ENCODE assay signal across 8 mouse cellular contexts in the genomic region with DNA sequence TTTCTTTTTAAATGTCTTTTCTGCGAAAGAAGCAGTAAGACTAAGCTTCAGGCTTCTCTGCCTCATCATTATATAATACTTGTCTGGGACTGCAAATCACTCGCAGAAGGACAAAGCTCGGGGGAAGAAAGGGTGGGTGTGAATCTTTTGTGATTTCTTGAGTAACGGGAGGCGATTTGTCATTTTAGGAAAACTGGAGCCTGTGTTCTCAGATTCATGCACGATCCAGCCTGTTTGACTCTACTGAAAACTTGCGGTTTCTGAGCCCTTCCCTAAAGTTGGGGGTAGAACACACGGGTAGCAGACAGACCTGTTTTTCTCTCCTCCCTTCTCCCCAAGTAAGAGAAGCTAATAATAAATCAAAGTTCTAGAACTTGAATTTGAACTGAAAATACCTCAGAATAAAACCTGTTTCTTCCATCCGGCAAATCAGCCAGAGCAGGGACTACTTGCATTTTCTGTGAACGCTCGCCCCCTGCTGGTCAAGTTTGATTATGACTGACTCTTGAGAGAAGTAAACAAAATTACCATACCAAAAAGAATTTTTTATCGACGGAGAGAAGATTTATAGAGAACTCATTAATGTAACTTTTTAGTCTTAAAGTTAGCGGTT.
DNase-seq lines count a peak whose midpoint lies in the region; ATAC-seq and TF ChIP-seq lines count a peak whose summit lies in the region.

No protein-coding gene starts in this region.

- peak overlapping the region; percentile 7; the same call in 1 of the 2 replicates for H3K4me3 ChIP-seq in embryonic facial prominence, embryonic 13.5 days
- no peak overlapping the region for H3K4me3 ChIP-seq in heart, embryonic 15.5 days
- H3K4me3 ChIP-seq in layer of hippocampus, adult 2 months: peak overlapping the region; percentile 37
- H3K4me3 ChIP-seq in lung, embryonic 16.5 days (ENCODE audit: low read length): peak overlapping the region; percentile 21

- peak; percentile 48 for DNase-seq in ES-CJ7 (ENCODE audit: low read depth, low spot score)
- peak; percentile 94 for DNase-seq in brain, adult 2 months (ENCODE audit: low read depth, low spot score)
- DNase-seq in layer of hippocampus, adult 2 months (ENCODE audit: low spot score in 2 of 2): peak; percentile 79 to 86
- DNase-seq in retina, embryonic 14.5 days (ENCODE audit: low spot score): peak; percentile 75
- DNase-seq in urinary bladder, adult 18-20 months (ENCODE audit: low spot score in 2 of 2): peak; percentile 14 to 44

- peak overlapping the region; percentile 51 for H3K4me2 ChIP-seq in embryonic facial prominence, embryonic 13.5 days
- H3K4me2 ChIP-seq in heart, embryonic 15.5 days: peak overlapping the region; percentile 18; the same call in 1 of the 2 replicates
- H3K4me2 ChIP-seq in lung, embryonic 16.5 days (ENCODE audit: low read depth, low read length): peak overlapping the region; percentile 41

- peak; percentile 83 for TF ChIP-seq CTCF in layer of hippocampus, adult 2 months (conservative IDR thresholded peaks at IDR 0.05)

- no peaks in the 10 kb centered on the region; the same call in 1 of the 2 replicates for H3K4me1 ChIP-seq in embryonic facial prominence, embryonic 13.5 days
- 0 out of 2 replicates have a peak, but pooled peaks cover 2% of the 10 kb centered on the region for H3K4me1 ChIP-seq in heart, embryonic 15.5 days (replicated peaks)
- H3K4me1 ChIP-seq in lung, embryonic 16.5 days (replicated peaks; ENCODE audit: control insufficient read depth, insufficient read depth, low read length): no peaks in the 10 kb centered on the region

- no peak overlapping the region for H3K9ac ChIP-seq in embryonic facial prominence, embryonic 13.5 days
- no peak overlapping the region for H3K9ac ChIP-seq in heart, embryonic 15.5 days
- H3K9ac ChIP-seq in lung, embryonic 16.5 days (ENCODE audit: low read length): no peak overlapping the region

- ATAC-seq in embryonic facial prominence, embryonic 13.5 days (ENCODE audit: insufficient number of reproducible peaks, insufficient read depth, low FRiP score, low TSS enrichment, low read depth): no peak
- ATAC-seq in heart, embryonic 15.5 days (replicated peaks; ENCODE audit: insufficient number of reproducible peaks, insufficient read depth, low FRiP score, low read depth): no peak
- ATAC-seq in lung, embryonic 16.5 days (ENCODE audit: low read depth): no peak

- no peaks in the 10 kb centered on the region for H3K9me3 ChIP-seq in embryonic facial prominence, embryonic 13.5 days
- H3K9me3 ChIP-seq in heart, embryonic 15.5 days (replicated peaks): no peaks in the 10 kb centered on the region
- no peaks in the 10 kb centered on the region for H3K9me3 ChIP-seq in lung, embryonic 16.5 days (ENCODE audit: control insufficient read depth, low read length)

- H3K27ac ChIP-seq in embryonic facial prominence, embryonic 13.5 days: no peak overlapping the region
- H3K27ac ChIP-seq in heart, embryonic 15.5 days: no peak overlapping the region
- H3K27ac ChIP-seq in layer of hippocampus, adult 2 months: peak overlapping the region; percentile 86
- H3K27ac ChIP-seq in lung, embryonic 16.5 days (ENCODE audit: low read length): no peak overlapping the region

- 24% methylated on average over 14 of the region's 14 CpGs for WGBS in embryonic facial prominence, embryonic 13.5 days
- WGBS in heart, embryonic 15.5 days: 33% methylated on average over 14 of the region's 14 CpGs
- 24% methylated on average over 14 of the region's 14 CpGs for WGBS in lung, embryonic 16.5 days

- no peaks in the 10 kb centered on the region for H3K36me3 ChIP-seq in embryonic facial prominence, embryonic 13.5 days
- no peaks in the 10 kb centered on the region for H3K36me3 ChIP-seq in heart, embryonic 15.5 days
- no peaks in the 10 kb centered on the region for H3K36me3 ChIP-seq in lung, embryonic 16.5 days (ENCODE audit: control insufficient read depth, insufficient read depth, low read length)

- H3K27me3 ChIP-seq in embryonic facial prominence, embryonic 13.5 days: peaks cover 25% of the 10 kb centered on the region
- H3K27me3 ChIP-seq in heart, embryonic 15.5 days: peaks cover 7% of the 10 kb centered on the region; the same call in 1 of the 2 replicates
- H3K27me3 ChIP-seq in lung, embryonic 16.5 days (ENCODE audit: control insufficient read depth, insufficient read depth, low read depth, low read length): no peaks in the 10 kb centered on the region

Comparison
In these comparisons a context has a peak if more than half of its experiments do, and no peak if none do; other contexts are left out.
1. DNase-seq: peak in every context shown above with its lines; median percentile 94 in brain, adult 2 months; 82 in layer of hippocampus, adult 2 months; 75 in retina, embryonic 14.5 days; 48 in ES-CJ7; 29 in urinary bladder, adult 18-20 months.